Mouse (Mus musculus): ENCODE measurements at regions not wholly inside any gene's neighbourhood (a gene's known extent, or its start where the extent isn't known, plus 50 kb on each side); places are given as distances from the start of the nearest gene placed in this dataset.
A peak's percentile ranks its signal among the peaks of the same experiment; 100 is the strongest.
"Not testable (repeated sequence)": the region's sequence is repeated elsewhere in the genome, so short reads cannot be mapped to it uniquely, and the experiment has no call there.

DNA sequence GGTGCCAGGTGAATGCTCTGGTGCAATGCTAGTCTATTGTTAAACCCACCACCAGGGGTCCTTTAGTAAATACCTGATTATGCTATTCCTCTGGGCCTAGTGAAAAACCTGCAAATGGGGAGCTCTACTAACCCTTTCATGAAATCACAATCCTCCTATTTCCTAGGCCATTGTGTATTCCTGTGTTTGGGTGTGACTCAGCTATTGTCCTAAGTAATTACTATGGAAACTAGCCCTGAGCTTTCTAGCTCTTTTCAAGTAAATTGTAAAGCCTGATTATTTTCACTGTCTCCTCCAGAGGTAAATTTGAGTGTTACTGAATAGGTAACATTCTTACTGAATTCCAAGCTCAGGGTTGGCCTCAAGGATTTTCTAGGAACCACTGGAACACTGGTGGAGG, 147.8 kb upstream of the 1700008P02Rik start:
- not testable (repeated sequence) for H3K36me3 ChIP-seq (ENCODE audit: control insufficient read depth, insufficient read depth, low read length); DNase-seq (ENCODE audit: low spot score); H3K9ac ChIP-seq (ENCODE audit: low read depth, low read length); H3K27ac ChIP-seq (ENCODE audit: low read depth, low read length); H3K27me3 ChIP-seq (ENCODE audit: control insufficient read depth, insufficient read depth, low read length); H3K4me3 ChIP-seq (ENCODE audit: low read depth, low read length); H3K4me1 ChIP-seq (replicated peaks; ENCODE audit: control insufficient read depth, insufficient read depth, low read length); H3K9me3 ChIP-seq (ENCODE audit: control insufficient read depth, low read length); H3K4me2 ChIP-seq (replicated peaks; ENCODE audit: low read depth, low read length); ATAC-seq (ENCODE audit: low FRiP score)

DNA sequence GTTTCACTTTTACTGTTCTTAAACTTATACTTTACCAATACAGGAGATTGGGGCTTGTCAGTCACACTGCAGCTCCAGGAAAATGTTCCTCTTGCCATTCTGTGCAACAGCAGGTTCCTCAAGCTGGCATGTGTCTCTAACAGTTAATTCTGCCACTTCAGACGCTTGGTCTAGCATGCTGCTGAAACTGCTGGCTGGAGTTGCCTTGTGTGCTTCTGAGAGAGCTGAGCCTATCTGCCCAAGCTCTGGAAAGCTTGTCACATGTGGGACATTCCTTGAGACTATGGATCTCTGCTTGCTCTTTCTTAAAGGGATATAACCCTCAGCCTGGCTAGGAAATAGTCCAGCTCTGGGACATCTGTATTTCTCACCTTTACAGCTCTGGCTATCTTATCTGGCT, 138.9 kb upstream of the 1700008P02Rik start:
- H3K27me3 ChIP-seq (ENCODE audit: control insufficient read depth, insufficient read depth, low read length), result no peaks in the 10 kb centered on the region
- no peaks in the 10 kb centered on the region for H3K9me3 ChIP-seq (ENCODE audit: control insufficient read depth, low read length)
- no peaks in the 10 kb centered on the region for H3K4me1 ChIP-seq (replicated peaks; ENCODE audit: control insufficient read depth, insufficient read depth, low read length)
- no peak overlapping the region for H3K4me2 ChIP-seq (replicated peaks; ENCODE audit: low read depth, low read length)
- H3K36me3 ChIP-seq (ENCODE audit: control insufficient read depth, insufficient read depth, low read length), result no peaks in the 10 kb centered on the region
- ATAC-seq (ENCODE audit: low FRiP score) (no peak), DNase-seq (ENCODE audit: low spot score) (no peak)
- no peak overlapping the region for H3K27ac ChIP-seq (ENCODE audit: low read depth, low read length)
- H3K4me3 ChIP-seq (ENCODE audit: low read depth, low read length), result no peak overlapping the region
- WGBS, result 82% methylated on average over 1 of the region's 1 CpGs
- no peak overlapping the region for H3K9ac ChIP-seq (ENCODE audit: low read depth, low read length)

DNA sequence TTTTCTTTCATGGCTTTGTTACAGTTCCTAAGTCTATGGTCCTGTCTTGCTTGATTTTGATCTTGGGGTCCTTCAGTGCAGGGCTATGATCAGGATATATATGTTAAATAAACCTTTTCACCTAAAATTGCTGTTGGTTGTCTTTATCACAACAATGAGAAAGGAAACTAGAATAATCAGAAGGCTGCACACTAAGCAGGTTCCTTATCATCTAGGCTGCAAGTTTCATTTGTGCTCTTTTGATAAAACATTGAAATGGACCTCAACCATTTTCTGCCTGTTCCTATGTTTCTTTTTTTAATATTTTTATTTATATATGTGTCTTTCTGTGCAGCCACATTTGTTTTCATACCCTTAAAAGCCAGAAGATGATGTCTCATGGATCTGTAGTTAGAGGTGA, 137.3 kb upstream of the 1700008P02Rik start:
- Histone ChIP-seq H3K9ac (ENCODE audit: low read depth, low read length) (no peak overlapping the region), H3K27me3 (ENCODE audit: control insufficient read depth, insufficient read depth, low read length) (no peaks in the 10 kb centered on the region), H3K4me1 (replicated peaks; ENCODE audit: control insufficient read depth, insufficient read depth, low read length) (no peaks in the 10 kb centered on the region), H3K36me3 (ENCODE audit: control insufficient read depth, insufficient read depth, low read length) (no peaks in the 10 kb centered on the region), H3K9me3 (ENCODE audit: control insufficient read depth, low read length) (no peaks in the 10 kb centered on the region), H3K27ac (ENCODE audit: low read depth, low read length) (no peak overlapping the region), H3K4me3 (ENCODE audit: low read depth, low read length) (no peak overlapping the region), H3K4me2 (replicated peaks; ENCODE audit: low read depth, low read length) (no peak overlapping the region)
- no peak for DNase-seq (ENCODE audit: low spot score)
- ATAC-seq (ENCODE audit: low FRiP score), result no peak

DNA sequence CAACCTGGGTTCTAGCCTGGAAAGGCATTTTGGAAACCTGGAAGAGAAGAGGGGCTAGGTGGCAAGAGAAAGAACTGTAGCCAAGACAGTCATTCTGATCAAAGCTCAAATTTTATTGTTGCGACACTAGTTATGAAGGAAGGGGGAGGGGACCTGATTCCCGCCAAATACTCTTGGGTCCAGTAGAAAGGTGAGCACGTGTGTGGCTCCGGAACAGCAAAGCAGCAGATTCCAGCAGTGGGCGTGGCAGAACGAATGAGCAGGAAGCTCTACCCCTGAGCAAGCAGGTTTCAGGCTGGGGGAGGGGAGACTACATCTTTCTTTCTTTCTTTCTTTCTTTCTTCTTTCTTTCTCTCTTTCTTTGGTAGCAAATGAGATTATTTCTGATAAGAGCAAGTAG, 130.5 kb upstream of the 1700008P02Rik start:
- not testable (repeated sequence) for H3K4me1 ChIP-seq (replicated peaks; ENCODE audit: control insufficient read depth, insufficient read depth, low read length); H3K27ac ChIP-seq (ENCODE audit: low read depth, low read length); DNase-seq (ENCODE audit: low spot score); H3K9me3 ChIP-seq (ENCODE audit: control insufficient read depth, low read length); H3K4me3 ChIP-seq (ENCODE audit: low read depth, low read length); H3K9ac ChIP-seq (ENCODE audit: low read depth, low read length); H3K36me3 ChIP-seq (ENCODE audit: control insufficient read depth, insufficient read depth, low read length); H3K27me3 ChIP-seq (ENCODE audit: control insufficient read depth, insufficient read depth, low read length); ATAC-seq (ENCODE audit: low FRiP score); H3K4me2 ChIP-seq (replicated peaks; ENCODE audit: low read depth, low read length)
- WGBS, result 78% methylated on average over 6 of the region's 6 CpGs

DNA sequence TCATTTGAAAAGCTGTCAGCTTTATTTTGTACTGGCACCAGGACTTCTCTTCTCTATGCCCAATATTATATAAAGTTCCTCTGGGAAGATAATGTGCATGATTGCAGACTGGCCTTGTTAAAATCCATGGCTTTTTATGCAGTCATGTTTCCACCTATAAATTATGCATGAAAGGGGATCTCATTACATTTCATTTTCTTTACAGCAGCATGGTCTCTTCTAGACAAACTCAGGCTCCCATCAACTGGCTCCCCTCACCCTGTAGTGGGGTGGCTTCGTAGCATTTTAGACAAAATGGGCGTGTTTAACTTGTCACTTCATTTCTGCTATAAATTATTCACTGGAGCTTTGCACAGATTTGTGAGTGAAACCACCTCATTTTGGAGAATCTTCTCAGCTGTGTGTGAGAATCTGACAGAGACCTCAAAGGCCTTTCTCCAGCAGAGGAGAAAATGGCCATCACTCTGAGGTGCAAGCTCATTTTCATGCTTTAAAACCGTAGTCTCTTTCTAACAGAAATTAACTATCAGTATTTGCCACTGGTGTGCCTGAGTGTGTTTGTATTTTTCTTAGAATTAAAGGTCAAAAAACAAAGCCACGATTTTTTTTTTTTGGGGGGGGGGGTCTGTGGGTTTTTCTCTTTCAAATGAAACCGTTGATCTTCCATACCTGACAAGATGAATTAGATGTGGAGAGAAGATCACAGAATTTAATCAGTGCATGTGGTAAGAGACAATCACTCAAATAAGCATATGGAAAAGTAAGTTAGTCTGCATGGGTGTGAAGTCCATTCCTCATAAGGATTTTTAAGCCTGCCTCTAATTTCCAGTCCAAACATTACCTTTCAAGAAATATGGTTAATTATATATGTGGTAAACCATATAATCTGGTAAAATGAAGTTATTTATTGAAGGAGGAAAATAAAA, 111.4 kb upstream of the 1700008P02Rik start:
- Histone ChIP-seq H3K27ac (ENCODE audit: low read depth, low read length) (peak overlapping the region; percentile 58; the same call in 1 of the 2 replicates), H3K4me2 (replicated peaks; ENCODE audit: low read depth, low read length) (no peak overlapping the region), H3K4me3 (ENCODE audit: low read depth, low read length) (no peak overlapping the region), H3K4me1 (replicated peaks; ENCODE audit: control insufficient read depth, insufficient read depth, low read length) (no peaks in the 10 kb centered on the region), H3K9me3 (ENCODE audit: control insufficient read depth, low read length) (no peaks in the 10 kb centered on the region), H3K27me3 (ENCODE audit: control insufficient read depth, insufficient read depth, low read length) (no peaks in the 10 kb centered on the region), H3K36me3 (ENCODE audit: control insufficient read depth, insufficient read depth, low read length) (no peaks in the 10 kb centered on the region), H3K9ac (ENCODE audit: low read depth, low read length) (no peak overlapping the region)
- DNase-seq (ENCODE audit: low spot score), result peak; percentile 5
- WGBS, result 53% methylated on average over 5 of the region's 5 CpGs
- ATAC-seq (ENCODE audit: low FRiP score), result peak; percentile 88

DNA sequence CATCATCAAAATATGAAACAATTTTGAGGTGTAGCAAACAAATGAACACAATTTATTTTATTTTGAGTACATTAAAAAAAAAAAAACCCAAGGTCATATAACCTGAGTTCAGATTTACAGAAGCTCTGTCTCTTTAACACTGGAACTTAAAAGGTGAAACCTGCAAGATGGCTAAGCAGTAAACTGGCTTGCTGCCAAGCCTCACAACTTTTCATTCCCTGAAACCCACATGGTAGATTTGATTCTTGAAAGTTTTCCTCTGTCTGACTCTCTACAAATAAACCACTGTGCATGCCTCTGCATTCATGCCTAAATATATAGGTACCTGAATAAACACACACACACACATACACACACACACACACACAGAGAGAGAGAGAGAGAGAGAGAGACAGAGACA, 109.8 kb upstream of the 1700008P02Rik start:
- H3K9me3 ChIP-seq (ENCODE audit: control insufficient read depth, low read length), result no peaks in the 10 kb centered on the region
- H3K4me3 ChIP-seq (ENCODE audit: low read depth, low read length), result no peak overlapping the region
- no peak overlapping the region for H3K9ac ChIP-seq (ENCODE audit: low read depth, low read length)
- DNase-seq (ENCODE audit: low spot score), result no peak
- no peak overlapping the region for H3K27ac ChIP-seq (ENCODE audit: low read depth, low read length)
- no peak overlapping the region for H3K4me2 ChIP-seq (replicated peaks; ENCODE audit: low read depth, low read length)
- no peaks in the 10 kb centered on the region for H3K27me3 ChIP-seq (ENCODE audit: control insufficient read depth, insufficient read depth, low read length)
- no peaks in the 10 kb centered on the region for H3K4me1 ChIP-seq (replicated peaks; ENCODE audit: control insufficient read depth, insufficient read depth, low read length)
- H3K36me3 ChIP-seq (ENCODE audit: control insufficient read depth, insufficient read depth, low read length), result no peaks in the 10 kb centered on the region
- ATAC-seq (ENCODE audit: low FRiP score), result no peak

DNA sequence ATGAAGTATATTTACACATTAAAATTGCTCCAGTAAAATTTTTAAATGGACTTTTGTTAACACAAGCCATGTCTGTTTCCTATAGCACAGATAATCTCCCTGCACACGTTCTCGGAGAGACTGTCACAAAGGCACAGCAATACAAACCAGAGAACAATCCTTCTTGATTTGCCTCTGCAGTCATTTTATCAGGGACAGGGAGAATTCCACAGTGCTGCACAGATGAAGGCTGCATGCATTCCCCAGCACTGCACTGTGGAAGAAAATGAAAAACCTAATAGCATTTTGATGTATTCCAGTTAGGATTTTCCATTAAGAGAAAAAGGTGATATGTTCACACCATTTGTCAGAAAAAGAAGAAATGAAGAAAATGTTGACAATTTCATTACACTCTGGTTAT, 63.4 kb upstream of the 1700008P02Rik start:
- H3K27ac ChIP-seq (ENCODE audit: low read depth, low read length), result no peak overlapping the region
- H3K4me3 ChIP-seq (ENCODE audit: low read depth, low read length), result no peak overlapping the region
- H3K9me3 ChIP-seq (ENCODE audit: control insufficient read depth, low read length), result no peaks in the 10 kb centered on the region
- no peak for ATAC-seq (ENCODE audit: low FRiP score)
- 73% methylated on average over 2 of the region's 2 CpGs for WGBS
- H3K4me2 ChIP-seq (replicated peaks; ENCODE audit: low read depth, low read length), result no peak overlapping the region
- no peak for DNase-seq (ENCODE audit: low spot score)
- H3K9ac ChIP-seq (ENCODE audit: low read depth, low read length), result no peak overlapping the region
- H3K27me3 ChIP-seq (ENCODE audit: control insufficient read depth, insufficient read depth, low read length), result no peaks in the 10 kb centered on the region
- no peaks in the 10 kb centered on the region for H3K4me1 ChIP-seq (replicated peaks; ENCODE audit: control insufficient read depth, insufficient read depth, low read length)
- no peaks in the 10 kb centered on the region for H3K36me3 ChIP-seq (ENCODE audit: control insufficient read depth, insufficient read depth, low read length)

DNA sequence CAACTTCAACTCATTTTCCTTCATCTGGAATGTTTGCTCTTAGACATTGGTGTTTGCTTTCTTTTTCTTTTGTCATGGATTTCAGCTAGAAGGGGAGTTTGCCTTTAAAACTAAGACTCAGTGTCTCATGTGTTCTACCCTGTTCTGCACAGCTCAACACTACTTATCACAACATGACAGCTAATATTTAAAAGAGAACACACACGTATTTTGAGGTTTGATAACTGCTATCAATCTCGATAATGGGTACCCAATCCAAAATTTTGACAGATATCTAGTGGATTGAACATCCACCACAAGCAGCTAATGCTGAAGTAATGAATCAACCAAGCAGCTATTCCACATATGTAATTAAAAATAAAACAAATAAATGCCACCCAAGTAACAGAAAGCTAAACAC, 61.2 kb upstream of the 1700008P02Rik start:
- DNase-seq (ENCODE audit: low spot score) (no peak), ATAC-seq (ENCODE audit: low FRiP score) (no peak)
- no peaks in the 10 kb centered on the region for H3K4me1 ChIP-seq (replicated peaks; ENCODE audit: control insufficient read depth, insufficient read depth, low read length)
- H3K9me3 ChIP-seq (ENCODE audit: control insufficient read depth, low read length), result no peaks in the 10 kb centered on the region
- H3K27me3 ChIP-seq (ENCODE audit: control insufficient read depth, insufficient read depth, low read length), result no peaks in the 10 kb centered on the region
- 80% methylated on average over 2 of the region's 2 CpGs for WGBS
- H3K4me2 ChIP-seq (replicated peaks; ENCODE audit: low read depth, low read length), result no peak overlapping the region
- no peak overlapping the region for H3K4me3 ChIP-seq (ENCODE audit: low read depth, low read length)
- no peak overlapping the region for H3K9ac ChIP-seq (ENCODE audit: low read depth, low read length)
- H3K27ac ChIP-seq (ENCODE audit: low read depth, low read length), result no peak overlapping the region
- H3K36me3 ChIP-seq (ENCODE audit: control insufficient read depth, insufficient read depth, low read length), result no peaks in the 10 kb centered on the region

DNA sequence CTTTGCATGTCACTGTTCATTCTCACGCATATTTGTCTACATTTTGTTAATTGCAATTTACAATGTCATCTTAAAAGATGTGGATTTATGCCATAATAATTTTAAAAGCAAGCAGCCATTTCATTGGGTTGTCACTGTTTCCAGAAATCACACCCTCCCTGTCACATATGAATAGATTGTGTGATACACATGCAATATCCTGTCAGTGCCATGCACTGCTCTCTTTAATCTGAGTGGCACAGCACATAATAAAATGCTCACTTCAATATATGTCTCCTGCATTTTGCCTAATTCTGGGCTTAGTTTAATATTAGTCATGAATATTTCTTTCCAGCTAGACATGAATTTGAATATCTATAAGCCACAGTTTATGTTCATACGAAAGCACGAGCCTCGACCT, 56.1 kb upstream of the 1700008P02Rik start:
- Histone ChIP-seq H3K27ac (ENCODE audit: low read depth, low read length) (no peak overlapping the region), H3K4me3 (ENCODE audit: low read depth, low read length) (no peak overlapping the region), H3K4me1 (replicated peaks; ENCODE audit: control insufficient read depth, insufficient read depth, low read length) (no peaks in the 10 kb centered on the region), H3K27me3 (ENCODE audit: control insufficient read depth, insufficient read depth, low read length) (no peaks in the 10 kb centered on the region), H3K4me2 (replicated peaks; ENCODE audit: low read depth, low read length) (no peak overlapping the region), H3K36me3 (ENCODE audit: control insufficient read depth, insufficient read depth, low read length) (no peaks in the 10 kb centered on the region), H3K9me3 (ENCODE audit: control insufficient read depth, low read length) (no peaks in the 10 kb centered on the region), H3K9ac (ENCODE audit: low read depth, low read length) (no peak overlapping the region)
- DNase-seq (ENCODE audit: low spot score) (no peak), ATAC-seq (ENCODE audit: low FRiP score) (no peak)
- 90% methylated on average over 4 of the region's 4 CpGs for whole genome bisulfite sequencing
